Mouse (Mus musculus) T-cell, adult 66 days (primary cell): ENCODE data around the gene Coq9. TPM values are rescaled to one million over a fixed set of nuclear protein-coding genes. Genes with fewer than 3 reads are reported as not detected.

Source experiments
- total RNA-seq, 2 experiments: library from RNA; stranded (reverse); gene quantifications; 3 replicates in 1 of 2; 4 replicates in 1 of 2; pipeline ENCODE4 v1.2.4; 2023

Gene Coq9
- total RNA-seq = 10 to 100 TPM; 28.2 to 45.3 TPM

GRCm38 (mm10) chr8:94837662-94838574 lies at the start of gene Coq9, which contains the start of gene Ciapin1:
Coq9 (plus strand) TSS chr8:94838321.
Ciapin1 (minus strand) TSS chr8:94838358.

GRCm38 (mm10) chr8:94810153-94810552 lies 28.0 kb upstream of the Coq9 start, which contains the start of gene Ccl17:
Ccl17 (plus strand) TSS chr8:94810453.

GRCm38 (mm10) chr8:94857346-94858173 lies 19.4 kb downstream of the Coq9 start, which contains the start of gene Polr2c:
Polr2c (plus strand) TSS chr8:94857450.

GRCm38 (mm10) chr8:94876197-94876730 lies 38.1 kb downstream of the Coq9 start, which contains the start of gene Dok4:
Dok4 (minus strand) TSS chr8:94876330.

Other genes with a start within 250 kb of the Coq9 start
- 10 to 100 TPM; 37.8 to 40.3 TPM for gene Rspry1, start 236.4 kb upstream of the Coq9 start, total RNA-seq
- gene Fam192a, start 236.3 kb upstream of the Coq9 start, total RNA-seq = 10 to 100 TPM; 39.9 to 45.1 TPM
- gene Arl2bp, start 171.7 kb upstream of the Coq9 start, total RNA-seq = 100 to 1,000 TPM; 149 TPM
- gene Pllp, start 142.0 kb upstream of the Coq9 start, total RNA-seq = not detected
- not detected for gene Ccl22, start 92.7 kb upstream of the Coq9 start, total RNA-seq
- gene Cx3cl1, start 66.3 kb upstream of the Coq9 start, total RNA-seq = under 1 TPM in 1 of 2 experiments, not detected in 1; 0.26 TPM
- gene Ccl17, start 27.9 kb upstream of the Coq9 start, total RNA-seq = not detected
- 10 to 100 TPM; 67.1 to 71.6 TPM for gene Ciapin1, start within 50 bp of the Coq9 start, total RNA-seq
- 10 to 100 TPM; 68.0 to 85.1 TPM for gene Polr2c, start 19.1 kb downstream of the Coq9 start, total RNA-seq
- 1 to 10 TPM; 1.1 to 1.3 TPM for gene Dok4, start 38.0 kb downstream of the Coq9 start, total RNA-seq
- 1 to 10 TPM; 6.8 to 9.9 TPM for gene Ccdc102a, start 79.8 kb downstream of the Coq9 start, total RNA-seq
- 10 to 100 TPM; 64.2 to 73.4 TPM for gene Adgrg5, start 85.4 kb downstream of the Coq9 start, total RNA-seq
- 1 to 10 TPM; 7.3 to 9.8 TPM for gene Adgrg1, start 136.4 kb downstream of the Coq9 start, total RNA-seq
- gene Adgrg3, start 179.4 kb downstream of the Coq9 start, total RNA-seq = 1 to 10 TPM; 6.2 to 7.8 TPM
- under 1 TPM in 1 of 2 experiments, not detected in 1; 0.96 TPM for gene Drc7, start 216.8 kb downstream of the Coq9 start, total RNA-seq
- 10 to 100 TPM; 18.9 to 20.9 TPM for gene Katnb1, start 242.9 kb downstream of the Coq9 start, total RNA-seq